Mouse (Mus musculus): ENCODE measurements around the gene Gpatch3. TPM values are rescaled to one million over a fixed set of nuclear protein-coding genes. Genes with fewer than 3 reads are reported as not detected.
A peak's percentile ranks its signal among the peaks of the same experiment; 100 is the strongest.

Gpatch3 gene
- 6.4 and 6.7 TPM in 2 replicates for polyA plus RNA-seq (2014; fragmentation: Nextera tagmentation; extraction: Ambion mirVana)

- H3K36me3 ChIP-seq (ENCODE audit: control insufficient read depth, insufficient read depth, low read length) = peaks cover 9% of the 10 kb centered on the region; the same call in 1 of the 2 replicates
- no peaks in the 10 kb centered on the region for H3K27me3 ChIP-seq (ENCODE audit: control insufficient read depth, insufficient read depth, low read length)
- peak; percentile 93 for ATAC-seq (ENCODE audit: low read depth)
- peak within 1 kb of the TSS; percentile 82 for H3K4me3 ChIP-seq (ENCODE audit: low read depth, low read length)
- WGBS = 5% methylated on average over 44 of the region's 44 CpGs
- peak within 1 kb of the TSS; percentile 78 for H3K27ac ChIP-seq (ENCODE audit: low read depth, low read length)
- H3K9me3 ChIP-seq (ENCODE audit: control insufficient read depth, low read length) = no peaks in the 10 kb centered on the region
- peak within 1 kb of the TSS; percentile 86 for H3K4me2 ChIP-seq (ENCODE audit: low read depth, low read length)
- H3K9ac ChIP-seq (replicated peaks; ENCODE audit: low read depth, low read length) = peak within 1 kb of the TSS; percentile 68
- peaks cover 5% of the 10 kb centered on the region; the same call in 1 of the 2 replicates for H3K4me1 ChIP-seq (ENCODE audit: control insufficient read depth, insufficient read depth, low read length)
Observed at GRCm38 (mm10) chr4:133574070-133574842, at the start of gene Gpatch3. Gpatch3 (plus strand) TSS chr4:133574745.

- H3K9me3 ChIP-seq (ENCODE audit: control insufficient read depth, low read length) = no peaks in the 10 kb centered on the region
- no peaks in the 10 kb centered on the region for H3K4me1 ChIP-seq (ENCODE audit: control insufficient read depth, insufficient read depth, low read length)
- no peak overlapping the region for H3K4me2 ChIP-seq (ENCODE audit: low read depth, low read length)
- WGBS = 75% methylated on average over 16 of the region's 16 CpGs
- no peak overlapping the region for H3K4me3 ChIP-seq (ENCODE audit: low read depth, low read length)
- no peak for ATAC-seq (ENCODE audit: low read depth)
- H3K9ac ChIP-seq (replicated peaks; ENCODE audit: low read depth, low read length) = no peak overlapping the region
- H3K27me3 ChIP-seq (ENCODE audit: control insufficient read depth, insufficient read depth, low read length) = no peaks in the 10 kb centered on the region
- peaks cover 19% of the 10 kb centered on the region for H3K36me3 ChIP-seq (ENCODE audit: control insufficient read depth, insufficient read depth, low read length)
- no peak overlapping the region for H3K27ac ChIP-seq (ENCODE audit: low read depth, low read length)
Observed at GRCm38 (mm10) chr4:133527788-133528187, 46.8 kb upstream of the Gpatch3 start.

- Histone ChIP-seq H3K4me2 (ENCODE audit: low read depth, low read length) (no peak overlapping the region), H3K27ac (ENCODE audit: low read depth, low read length) (no peak overlapping the region), H3K36me3 (ENCODE audit: control insufficient read depth, insufficient read depth, low read length) (peaks cover 46% of the 10 kb centered on the region), H3K9me3 (ENCODE audit: control insufficient read depth, low read length) (no peaks in the 10 kb centered on the region), H3K4me3 (ENCODE audit: low read depth, low read length) (no peak overlapping the region), H3K9ac (replicated peaks; ENCODE audit: low read depth, low read length) (no peak overlapping the region), H3K27me3 (ENCODE audit: control insufficient read depth, insufficient read depth, low read length) (no peaks in the 10 kb centered on the region), H3K4me1 (ENCODE audit: control insufficient read depth, insufficient read depth, low read length) (no peaks in the 10 kb centered on the region)
- no peak for ATAC-seq (ENCODE audit: low read depth)
- WGBS = 96% methylated on average over 3 of the region's 3 CpGs
Observed at GRCm38 (mm10) chr4:133532777-133533176, 41.8 kb upstream of the Gpatch3 start.

- no peak overlapping the region for H3K4me2 ChIP-seq (ENCODE audit: low read depth, low read length)
- no peak overlapping the region for H3K27ac ChIP-seq (ENCODE audit: low read depth, low read length)
- H3K27me3 ChIP-seq (ENCODE audit: control insufficient read depth, insufficient read depth, low read length) = no peaks in the 10 kb centered on the region
- peaks cover 59% of the 10 kb centered on the region for H3K36me3 ChIP-seq (ENCODE audit: control insufficient read depth, insufficient read depth, low read length)
- H3K4me1 ChIP-seq (ENCODE audit: control insufficient read depth, insufficient read depth, low read length) = no peaks in the 10 kb centered on the region
- 85% methylated on average over 3 of the region's 3 CpGs for WGBS
- no peak overlapping the region for H3K9ac ChIP-seq (replicated peaks; ENCODE audit: low read depth, low read length)
- H3K9me3 ChIP-seq (ENCODE audit: control insufficient read depth, low read length) = no peaks in the 10 kb centered on the region
- ATAC-seq (ENCODE audit: low read depth) = no peak
- H3K4me3 ChIP-seq (ENCODE audit: low read depth, low read length) = no peak overlapping the region
Observed at GRCm38 (mm10) chr4:133536081-133536480, 38.5 kb upstream of the Gpatch3 start.

GRCm38 (mm10) chr4:133536652-133537051, 37.9 kb upstream of the Gpatch3 start:
- Histone ChIP-seq H3K36me3 (ENCODE audit: control insufficient read depth, insufficient read depth, low read length) (peaks cover 57% of the 10 kb centered on the region), H3K27me3 (ENCODE audit: control insufficient read depth, insufficient read depth, low read length) (no peaks in the 10 kb centered on the region)

GRCm38 (mm10) chr4:133545272-133546231, 29.0 kb upstream of the Gpatch3 start, which contains the start of gene Nudc:
Nudc (minus strand) TSS chr4:133545996.
- H3K27me3 ChIP-seq (ENCODE audit: control insufficient read depth, insufficient read depth, low read length) = no peaks in the 10 kb centered on the region
- peak within 1 kb of the TSS; percentile 76 for H3K27ac ChIP-seq (ENCODE audit: low read depth, low read length)
- H3K4me3 ChIP-seq (ENCODE audit: low read depth, low read length) = peak within 1 kb of the TSS; percentile 94
- H3K36me3 ChIP-seq (ENCODE audit: control insufficient read depth, insufficient read depth, low read length) = peaks cover 6% of the 10 kb centered on the region; the same call in 1 of the 2 replicates
- H3K9ac ChIP-seq (replicated peaks; ENCODE audit: low read depth, low read length) = peak within 1 kb of the TSS; percentile 77
- peak; percentile 99 for ATAC-seq (ENCODE audit: low read depth)
- H3K4me2 ChIP-seq (ENCODE audit: low read depth, low read length) = peak within 1 kb of the TSS; percentile 78
- H3K4me1 ChIP-seq (ENCODE audit: control insufficient read depth, insufficient read depth, low read length) = peaks cover 12% of the 10 kb centered on the region
- H3K9me3 ChIP-seq (ENCODE audit: control insufficient read depth, low read length) = no peaks in the 10 kb centered on the region
- under 1% methylated on average over 75 of the region's 77 CpGs for WGBS

More at GRCm38 (mm10) chr4:133536652-133537051, 37.9 kb upstream of the Gpatch3 start:
- ATAC-seq (ENCODE audit: low read depth) = no peak
- no peaks in the 10 kb centered on the region for H3K9me3 ChIP-seq (ENCODE audit: control insufficient read depth, low read length)
- 93% methylated on average over 5 of the region's 5 CpGs for WGBS
- H3K4me3 ChIP-seq (ENCODE audit: low read depth, low read length) = no peak overlapping the region
- H3K27ac ChIP-seq (ENCODE audit: low read depth, low read length) = no peak overlapping the region
- no peaks in the 10 kb centered on the region for H3K4me1 ChIP-seq (ENCODE audit: control insufficient read depth, insufficient read depth, low read length)
- H3K4me2 ChIP-seq (ENCODE audit: low read depth, low read length) = no peak overlapping the region
- no peak overlapping the region for H3K9ac ChIP-seq (replicated peaks; ENCODE audit: low read depth, low read length)

- Histone ChIP-seq H3K4me3 (ENCODE audit: low read depth, low read length) (no peak overlapping the region), H3K9me3 (ENCODE audit: control insufficient read depth, low read length) (no peaks in the 10 kb centered on the region), H3K4me1 (ENCODE audit: control insufficient read depth, insufficient read depth, low read length) (no peaks in the 10 kb centered on the region), H3K27ac (ENCODE audit: low read depth, low read length) (no peak overlapping the region), H3K9ac (replicated peaks; ENCODE audit: low read depth, low read length) (no peak overlapping the region), H3K27me3 (ENCODE audit: control insufficient read depth, insufficient read depth, low read length) (no peaks in the 10 kb centered on the region), H3K36me3 (ENCODE audit: control insufficient read depth, insufficient read depth, low read length) (no peaks in the 10 kb centered on the region), H3K4me2 (ENCODE audit: low read depth, low read length) (no peak overlapping the region)
- WGBS = 94% methylated on average over 1 of the region's 1 CpGs
- ATAC-seq (ENCODE audit: low read depth) = no peak
Observed at GRCm38 (mm10) chr4:133552029-133552428, 22.5 kb upstream of the Gpatch3 start.

GRCm38 (mm10) chr4:133552768-133553447, 21.6 kb upstream of the Gpatch3 start, which contains the start of gene Nr0b2:
Nr0b2 (plus strand) TSS chr4:133553376.
- Histone ChIP-seq H3K27ac (ENCODE audit: low read depth, low read length) (no peak within 1 kb of the TSS), H3K27me3 (ENCODE audit: control insufficient read depth, insufficient read depth, low read length) (no peaks in the 10 kb centered on the region), H3K9ac (replicated peaks; ENCODE audit: low read depth, low read length) (no peak within 1 kb of the TSS), H3K9me3 (ENCODE audit: control insufficient read depth, low read length) (no peaks in the 10 kb centered on the region), H3K4me3 (ENCODE audit: low read depth, low read length) (no peak within 1 kb of the TSS), H3K4me1 (ENCODE audit: control insufficient read depth, insufficient read depth, low read length) (no peaks in the 10 kb centered on the region), H3K36me3 (ENCODE audit: control insufficient read depth, insufficient read depth, low read length) (no peaks in the 10 kb centered on the region), H3K4me2 (ENCODE audit: low read depth, low read length) (no peak within 1 kb of the TSS)
- WGBS = 75% methylated on average over 10 of the region's 10 CpGs
- no peak for ATAC-seq (ENCODE audit: low read depth)

All from neural tube, embryonic 14.5 days (tissue).